ENCODE assay signal across 8 mouse cellular contexts in the genomic region with DNA sequence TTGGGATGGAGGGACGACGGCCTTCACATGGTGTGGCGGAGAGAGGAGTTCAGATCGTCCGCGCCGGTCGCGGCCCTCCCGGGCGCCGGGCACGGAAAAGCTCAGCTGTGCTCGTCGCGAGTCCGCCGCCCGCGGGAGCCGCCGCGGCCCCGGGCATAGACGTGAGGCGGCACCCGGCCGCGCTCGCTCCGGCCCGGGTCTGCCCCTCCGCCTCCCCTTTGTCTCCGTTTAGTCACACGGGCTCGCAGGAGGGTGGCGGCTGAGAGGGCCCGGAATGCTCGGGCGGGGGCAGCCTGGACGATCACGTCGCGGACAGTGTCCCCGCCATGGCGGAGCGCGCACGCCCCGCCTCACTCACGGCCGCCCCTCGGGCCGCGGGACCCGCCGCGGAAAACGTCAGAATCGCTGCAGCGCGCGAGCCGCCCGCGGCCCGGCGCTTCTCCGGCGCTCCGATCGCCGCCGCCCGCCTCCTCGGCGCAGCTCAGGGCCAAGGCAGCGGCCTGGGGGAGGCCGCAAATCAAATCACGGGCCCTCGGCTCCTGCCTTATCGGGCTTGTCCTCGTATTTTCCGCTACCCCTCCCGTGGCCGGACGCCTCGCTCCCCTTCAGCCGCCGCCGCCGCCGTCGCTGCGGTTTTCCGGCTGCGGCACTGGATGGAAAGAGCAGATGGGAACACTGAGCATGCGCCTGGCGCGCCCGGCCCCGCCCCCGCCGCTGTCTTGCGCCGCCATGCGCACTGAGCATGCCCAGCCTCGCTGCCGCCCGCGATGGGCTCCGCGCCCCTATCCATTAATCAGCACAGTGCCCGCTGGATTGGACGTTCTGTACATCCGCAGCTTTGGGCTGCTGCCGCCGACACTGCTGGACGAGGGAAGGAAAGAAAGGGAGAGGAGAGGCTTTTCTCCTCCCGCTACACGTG. TPM values are rescaled to one million over a fixed set of nuclear protein-coding genes. Genes with fewer than 3 reads are reported as not detected.
DNase-seq lines count a peak whose midpoint lies in the region; ATAC-seq and TF ChIP-seq lines count a peak whose summit lies in the region.

A gene (minus strand): TSS at position 651 of the 919 bp plus-strand sequence.

- peak; percentile 96 for DNase-seq in gastrocnemius, adult 2 months
- peak; percentile 97 for DNase-seq in hindbrain, postnatal 0 days (ENCODE audit: low spot score)
- DNase-seq in left cerebral cortex, adult 8-10 months (ENCODE audit: low spot score in 2 of 2), result peak; percentile 90 to 92
- DNase-seq in right cerebral cortex, adult 18-20 months, result peak; percentile 96
- peak; percentile 89 for DNase-seq in urinary bladder, adult 2 months (ENCODE audit: low spot score)

- H3K36me3 ChIP-seq in hindbrain, postnatal 0 days (ENCODE audit: insufficient read depth, low read length), result no peaks in the 10 kb centered on the region

- peaks cover 13% of the 10 kb centered on the region for H3K4me1 ChIP-seq in hindbrain, postnatal 0 days (ENCODE audit: insufficient read depth, low read length)

- TF ChIP-seq CTCF in gastrocnemius, adult 2 months (IDR thresholded peaks at IDR 0.05), result no peak
- TF ChIP-seq CTCF in hindbrain, postnatal 0 days (IDR thresholded peaks at IDR 0.05; ENCODE audit: low read depth), result no peak

- H3K4me3 ChIP-seq in gastrocnemius, adult 2 months, result peak within 1 kb of the TSS; percentile 77
- H3K4me3 ChIP-seq in hindbrain, postnatal 0 days (ENCODE audit: low read length), result peak within 1 kb of the TSS; percentile 98

- under 1% methylated on average over 103 of the region's 121 CpGs for whole genome bisulfite sequencing in hindbrain, postnatal 0 days

- intact Hi-C loops in gastrocnemius, adult 2 months (cut with DNase I), result loop anchor here (2.0 kb wide), 1 partner anchor 69 kb away; a partner anchor contains a TSS

- H3K9me3 ChIP-seq in hindbrain, postnatal 0 days (ENCODE audit: low read length), result no peaks in the 10 kb centered on the region

- peak within 1 kb of the TSS; percentile 98 for H3K27ac ChIP-seq in gastrocnemius, adult 2 months
- peak within 1 kb of the TSS; percentile 90 for H3K27ac ChIP-seq in hindbrain, postnatal 0 days

- peak within 1 kb of the TSS; percentile 90 for H3K4me2 ChIP-seq in hindbrain, postnatal 0 days (ENCODE audit: low read depth, low read length)

- no peaks in the 10 kb centered on the region for H3K27me3 ChIP-seq in hindbrain, postnatal 0 days (ENCODE audit: insufficient read depth, low read length)

- ATAC-seq in activated CD4-positive, CD25-positive, alpha-beta regulatory T cell, adult 4 months, result peak; percentile 84
- ATAC-seq in common myeloid progenitor, adult 5-6 weeks (replicated peaks; ENCODE audit: low read depth, poor library complexity, severe bottlenecking), result peak; percentile 82
- peak; percentile 98 for ATAC-seq in hindbrain, postnatal 0 days
- ATAC-seq in megakaryocyte, adult 5-6 weeks (ENCODE audit: poor library complexity, severe bottlenecking), result peak; percentile 83

- H3K9ac ChIP-seq in hindbrain, postnatal 0 days (replicated peaks; ENCODE audit: low read length), result peak within 1 kb of the TSS; percentile 94

RNA-seq across cellular contexts. Expression of the gene that starts here (rescaled TPM):
- polyA plus RNA-seq in activated CD4-positive, CD25-positive, alpha-beta regulatory T cell, adult 4 months (2017; shearing (Covaris generic)), result 1 to 10 TPM; 3.7 to 4.7 TPM
- 25.4 and 27.8 TPM in 2 replicates for total RNA-seq in common myeloid progenitor, adult 5-6 weeks (2017)
- total RNA-seq in gastrocnemius, adult 2 months (2021), result 10 to 100 TPM in 1 of 2 experiments, 1 to 10 TPM in 1; 8.3 to 12.4 TPM
- 99.1 and 108 TPM in 2 replicates for total RNA-seq in hindbrain, postnatal 0 days (2014; rRNA removed)
- 19.8 and 20.1 TPM in 2 replicates for polyA plus RNA-seq in hindbrain, postnatal 0 days (2015; fragmentation: Nextera tagmentation; extraction: Ambion mirVana)
- 100 to 1,000 TPM; 119 to 146 (median 126) TPM for total RNA-seq in left cerebral cortex, adult 8-10 months (2022)
- total RNA-seq in megakaryocyte, adult 5-6 weeks (2015), result 12.9 and 15.0 TPM in 2 replicates
- total RNA-seq in megakaryocyte, adult 5-6 weeks (2017), result 20.0 and 22.6 TPM in 2 replicates
- polyA plus RNA-seq in urinary bladder, adult 2 months (2012; rRNA removed), result 18.6 and 23.7 TPM in 2 replicates

Comparison
In these comparisons a context has a peak if more than half of its experiments do, and no peak if none do; other contexts are left out.
1. Peak in every context shown above with its lines: DNase-seq, ATAC-seq, H3K4me3 ChIP-seq and H3K27ac ChIP-seq.